Mouse (Mus musculus) cerebellum, postnatal 25 days (tissue): ENCODE measurements around the gene Fnbp1.
"Not testable (repeated sequence)": the region's sequence is repeated elsewhere in the genome, so short reads cannot be mapped to it uniquely, and the experiment has no call there.

Experiments used
- DNase-seq, 2 experiments: peaks; one replicate each; pipeline ENCODE4 v3.0.0; 2021; ENCODE audit warnings: mixed read lengths in 2 of 2

Fnbp1 gene

GRCm38 (mm10) chr2:31141867-31142454, at the start of gene Fnbp1:
Fnbp1 (minus strand) TSS chr2:31142008.
- peak; percentile 91 to 94 for DNase-seq

DNA sequence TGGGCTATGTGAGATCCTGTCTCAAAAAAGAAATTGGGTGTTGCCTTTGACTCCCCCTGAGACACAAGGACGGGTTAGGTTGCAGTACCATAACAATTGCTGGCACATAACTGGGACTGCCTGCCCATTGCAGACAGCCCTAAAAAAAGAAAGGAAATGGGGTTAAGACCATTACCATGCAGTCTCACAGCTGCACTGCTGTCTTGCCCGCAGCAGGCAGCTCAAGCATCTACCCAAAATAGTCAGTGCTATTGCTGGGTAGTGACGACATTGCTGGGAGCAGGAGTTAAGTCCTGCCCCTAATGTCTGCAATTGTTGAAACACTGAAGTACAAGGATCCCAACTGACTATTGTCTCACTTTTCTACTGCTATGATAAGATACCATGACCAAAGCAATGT, 47.8 kb upstream of the Fnbp1 start:
- DNase-seq = no peak

GRCm38 (mm10) chr2:31188691-31189090, 46.9 kb upstream of the Fnbp1 start:
- DNase-seq = no peak

DNA sequence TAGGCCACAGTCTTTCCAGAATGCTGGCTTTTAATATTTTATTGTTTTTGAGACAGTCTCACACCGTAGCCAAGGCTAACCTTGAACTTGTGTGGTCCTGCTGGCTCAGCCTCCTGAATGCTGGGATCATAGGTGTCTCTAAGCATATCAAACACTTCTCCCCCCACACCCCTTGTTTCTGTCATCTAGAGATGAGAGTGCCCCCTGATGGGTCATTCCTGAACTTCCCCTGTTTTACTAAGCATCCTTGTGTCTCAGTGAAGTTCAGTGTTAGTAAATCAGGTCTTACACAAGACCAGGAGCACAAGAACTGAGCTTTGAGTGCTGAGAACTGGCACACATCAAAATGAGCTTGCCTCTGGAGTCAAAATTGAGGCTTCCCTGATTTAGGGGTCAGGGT, 42.0 kb upstream of the Fnbp1 start:
- DNase-seq = peak in 1 of 2 experiments; percentile 58

- DNase-seq = no peak
Measured at GRCm38 (mm10) chr2:31182786-31183330, 41.0 kb upstream of the Fnbp1 start.

DNA sequence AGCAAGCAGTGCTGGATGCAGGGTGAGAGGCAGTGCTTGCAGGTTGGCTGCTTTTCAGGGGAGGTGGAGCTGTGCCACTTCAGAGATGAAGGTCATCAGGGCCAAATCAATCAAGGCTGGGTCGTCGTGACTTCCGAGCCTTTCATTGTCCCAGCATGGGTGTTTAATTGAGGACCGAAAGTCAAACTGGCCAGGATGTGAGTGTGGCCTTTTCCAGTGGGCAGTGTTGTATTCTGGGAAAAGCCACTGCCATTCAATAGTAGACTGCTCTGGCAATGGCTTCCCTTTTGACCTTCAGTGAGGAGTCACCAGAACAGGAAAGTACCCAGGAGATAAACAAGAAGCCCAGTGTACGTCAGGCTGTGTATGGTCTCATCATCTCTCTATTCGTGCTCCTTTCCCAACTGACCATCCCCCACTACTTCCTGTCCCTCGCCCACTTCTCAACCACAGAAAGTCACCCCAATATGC, 38.3 kb upstream of the Fnbp1 start:
- DNase-seq = no peak

- DNase-seq = no peak
Measured at GRCm38 (mm10) chr2:31179471-31179870, 37.7 kb upstream of the Fnbp1 start.

GRCm38 (mm10) chr2:31178593-31178992, 36.8 kb upstream of the Fnbp1 start:
- DNase-seq = peak in 1 of 2 experiments; percentile 49

GRCm38 (mm10) chr2:31173290-31173689, 31.5 kb upstream of the Fnbp1 start:
- no peak for DNase-seq

DNA sequence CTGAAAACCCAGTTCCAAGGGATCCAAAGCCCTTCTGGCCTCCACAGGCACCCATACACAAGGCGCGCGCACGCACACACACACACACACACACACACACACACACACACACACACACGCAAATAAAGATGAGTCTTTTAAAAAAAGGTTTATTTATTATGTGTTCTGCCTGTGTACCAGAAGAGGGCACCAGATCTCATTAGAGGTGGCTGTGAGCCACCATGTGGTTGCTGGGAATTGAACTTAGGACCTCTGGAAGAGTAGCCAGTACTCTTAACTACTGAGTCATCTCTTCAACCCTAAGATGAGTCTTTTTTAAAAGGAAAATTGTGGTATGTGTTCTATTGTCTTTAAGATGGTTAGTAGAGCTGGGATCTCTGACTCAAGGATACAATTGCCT, 30.7 kb upstream of the Fnbp1 start:
- DNase-seq = no peak

DNA sequence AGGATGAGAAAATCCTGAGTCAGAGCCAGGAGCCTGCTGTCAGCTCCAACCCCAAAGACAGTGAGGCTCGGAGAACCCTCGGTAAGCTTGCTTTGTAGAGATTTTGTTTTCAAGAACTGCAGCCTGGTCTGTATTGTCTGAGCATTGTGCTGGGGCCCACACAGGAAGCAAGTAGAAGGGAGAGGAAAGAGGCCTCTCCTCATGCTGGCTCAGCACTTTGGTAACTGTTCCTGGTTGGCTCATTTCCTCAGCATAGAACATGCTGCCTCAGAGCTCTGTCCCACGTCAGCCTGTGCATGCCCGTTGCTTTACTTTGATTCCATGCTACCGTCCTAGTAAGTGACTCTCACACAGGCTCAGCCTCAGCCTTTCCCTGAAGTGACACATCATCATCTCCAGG, 30.2 kb upstream of the Fnbp1 start:
- DNase-seq = no peak

GRCm38 (mm10) chr2:31170164-31170563, 28.4 kb upstream of the Fnbp1 start:
- no peak for DNase-seq

- DNase-seq = no peak
Measured at GRCm38 (mm10) chr2:31169001-31169400, 27.2 kb upstream of the Fnbp1 start.

GRCm38 (mm10) chr2:31167571-31167970, 25.8 kb upstream of the Fnbp1 start:
- not testable (repeated sequence) for DNase-seq

GRCm38 (mm10) chr2:31165529-31165928, 23.7 kb upstream of the Fnbp1 start:
- no peak for DNase-seq

DNA sequence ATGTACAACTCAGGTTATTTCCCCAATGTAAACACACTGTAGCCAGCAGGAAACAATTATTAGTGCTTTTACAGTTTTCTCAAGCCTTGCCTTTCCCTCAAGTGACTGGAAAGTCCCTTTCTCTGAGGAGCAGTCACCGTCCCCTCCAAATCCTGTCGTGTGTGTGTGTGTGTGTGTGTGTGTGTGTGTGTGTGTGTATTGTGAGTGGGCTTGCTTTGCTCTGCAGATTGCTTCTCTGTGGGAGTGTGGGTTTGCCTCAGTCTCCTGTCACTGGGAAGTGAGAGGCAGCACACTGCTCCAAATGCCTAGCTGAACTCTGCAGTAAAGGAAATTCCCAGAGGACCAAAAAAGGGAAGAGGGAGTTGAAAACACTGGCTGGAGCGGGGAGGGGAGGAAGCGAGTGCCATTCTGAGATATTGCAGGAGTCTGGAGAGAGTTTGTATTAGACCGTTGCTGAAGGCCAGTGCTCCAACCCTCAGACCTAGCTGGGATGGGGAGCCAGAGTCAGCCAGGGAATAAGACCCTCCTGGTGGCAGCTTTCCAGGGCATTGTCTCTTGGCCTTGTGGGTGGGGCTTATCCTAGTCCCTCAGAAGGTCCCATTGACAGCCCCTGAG, 23.1 kb upstream of the Fnbp1 start:
- DNase-seq = no peak

GRCm38 (mm10) chr2:31163361-31164118, 21.7 kb upstream of the Fnbp1 start:
- peak; percentile 34 to 63 for DNase-seq

GRCm38 (mm10) chr2:31161620-31162019, 19.8 kb upstream of the Fnbp1 start:
- DNase-seq = no peak

GRCm38 (mm10) chr2:31160147-31160920, 18.5 kb upstream of the Fnbp1 start:
- DNase-seq = no peak

GRCm38 (mm10) chr2:31156846-31157245, 15.0 kb upstream of the Fnbp1 start:
- DNase-seq = no peak

DNA sequence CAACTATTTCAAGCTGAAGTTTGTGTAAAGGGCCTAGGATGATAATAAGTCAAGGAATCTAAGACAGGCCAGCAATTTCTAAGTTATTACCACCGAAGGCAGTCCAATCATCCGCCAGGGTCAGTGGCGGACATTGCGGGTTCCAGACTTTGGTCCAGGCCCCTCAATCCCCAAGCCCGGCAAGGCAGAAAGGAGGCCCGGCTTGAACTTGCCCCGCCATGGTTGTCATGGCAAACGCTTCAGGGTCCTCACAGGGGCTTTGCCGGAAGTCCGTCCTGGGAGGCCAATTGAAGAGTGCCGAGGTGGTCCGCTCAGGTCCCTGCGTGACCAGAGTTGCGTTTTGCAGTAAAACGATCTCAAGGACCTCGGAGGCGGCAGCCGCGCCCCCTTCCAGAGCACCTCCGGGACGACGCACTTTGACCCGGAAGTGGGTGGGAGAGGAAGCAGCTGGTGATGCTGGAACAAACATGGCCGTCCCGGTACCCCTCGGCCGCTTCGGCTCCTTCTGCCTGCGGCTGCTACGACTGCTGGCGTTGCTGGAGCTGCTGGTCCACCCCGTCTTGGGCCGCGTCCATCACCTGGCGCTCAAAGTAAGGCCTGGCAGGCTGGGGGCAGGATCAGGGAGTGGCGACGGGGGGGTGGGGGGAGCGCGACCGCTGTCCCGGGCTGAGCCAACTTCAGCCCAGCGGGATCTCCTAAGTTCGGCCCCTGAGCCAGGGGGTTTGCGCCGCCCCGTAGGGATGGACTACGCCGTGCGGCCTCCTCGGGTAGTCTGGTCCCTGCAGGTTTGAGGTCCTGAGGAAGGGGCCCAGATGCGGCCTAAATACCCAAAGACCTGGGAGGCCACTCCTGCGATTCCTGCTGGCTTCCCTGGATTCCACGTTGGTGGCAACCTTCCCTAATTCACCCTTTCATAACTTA, 10.3 kb upstream of the Fnbp1 start, which contains the start of gene Gpr107:
Gene Gpr107 (plus strand): TSS at position 425 of the 921 bp plus-strand sequence.
- DNase-seq = peak; percentile 79 to 85

- no peak for DNase-seq
Measured at GRCm38 (mm10) chr2:31150762-31151161, 9.0 kb upstream of the Fnbp1 start.
